Mouse (Mus musculus) fibroblast of lung, adult 2 months (primary cell): ENCODE results near the gene Taar7f.
"Not testable (repeated sequence)": the region's sequence is repeated elsewhere in the genome, so short reads cannot be mapped to it uniquely, and the experiment has no call there.

Experiments used
- DNase-seq: peaks from one replicate; pipeline ENCODE4 v3.0.0-alpha.2; 2011; ENCODE audit warnings: low read depth

The Taar7f gene

DNA sequence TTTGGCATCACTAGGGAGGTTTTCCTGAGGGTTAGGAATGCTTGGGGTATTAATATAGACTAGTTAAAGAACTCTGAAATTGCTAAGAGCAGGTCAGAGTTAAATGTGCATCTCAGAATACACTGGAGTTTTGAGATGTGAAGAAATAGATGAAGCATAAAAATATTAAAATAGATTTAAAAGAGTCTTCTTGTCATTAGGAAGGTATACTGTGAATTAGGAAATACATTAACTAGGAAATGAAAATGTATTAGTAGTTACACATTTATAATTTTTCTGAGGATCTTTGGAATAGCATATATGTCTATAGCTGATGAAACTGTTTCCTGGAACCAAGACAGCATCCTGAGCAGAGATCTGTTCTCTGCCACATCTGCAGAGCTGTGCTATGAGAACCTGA, at the start of gene Taar7f:
Gene Taar7f (plus strand): TSS at position 301 of the 400 bp plus-strand sequence.
- DNase-seq = no peak

- DNase-seq = no peak
These were observed 49.7 kb upstream of the Taar7f start, which contains the start of gene Taar7b for GRCm38 (mm10) chr10:23999639-24000038. Taar7b (plus strand) TSS chr10:23999939.

DNA sequence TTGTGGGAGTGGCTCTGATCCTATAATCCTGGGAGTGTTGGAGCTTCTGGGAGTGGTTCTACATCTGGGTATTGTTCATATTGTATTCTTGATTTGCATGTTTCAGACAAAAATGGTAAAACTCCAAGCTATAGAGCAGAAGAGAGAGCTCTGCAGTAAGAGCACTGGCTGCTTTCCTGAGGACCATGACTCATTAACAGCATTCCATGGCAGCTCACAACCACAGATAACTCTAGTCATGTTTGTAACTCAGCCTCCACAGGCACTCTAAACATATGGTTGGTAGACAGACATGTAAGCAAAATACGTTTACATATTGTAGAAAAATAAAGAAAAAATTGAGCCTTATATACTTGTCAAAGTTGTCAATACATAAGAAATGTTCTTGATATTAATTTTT, 42.9 kb upstream of the Taar7f start:
- DNase-seq = no peak

GRCm38 (mm10) chr10:24007034-24007433, 42.3 kb upstream of the Taar7f start:
- DNase-seq = no peak

DNA sequence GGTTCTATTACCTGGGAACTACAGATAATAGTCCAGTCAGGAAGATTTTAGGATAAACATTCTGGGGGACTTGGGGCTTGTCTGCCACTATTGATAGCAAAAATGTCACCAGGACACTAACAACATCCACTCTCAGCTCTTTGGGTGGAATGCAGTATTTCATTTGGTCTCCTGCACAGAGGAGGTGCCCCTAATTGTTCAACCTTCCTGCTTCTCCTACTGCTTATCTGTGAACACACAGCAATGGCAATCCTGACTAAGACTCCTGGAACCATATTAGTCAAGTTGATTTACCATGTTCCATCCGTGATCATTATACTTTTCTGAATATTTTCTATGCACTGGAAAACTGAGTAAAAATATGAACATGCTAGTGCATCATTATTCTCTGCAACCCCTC, 41.2 kb upstream of the Taar7f start:
- DNase-seq = no peak

- DNase-seq = no peak
These were observed 22.4 kb upstream of the Taar7f start, which contains the start of gene Taar7d for GRCm38 (mm10) chr10:24026922-24027321. Taar7d (plus strand) TSS chr10:24027222.

DNA sequence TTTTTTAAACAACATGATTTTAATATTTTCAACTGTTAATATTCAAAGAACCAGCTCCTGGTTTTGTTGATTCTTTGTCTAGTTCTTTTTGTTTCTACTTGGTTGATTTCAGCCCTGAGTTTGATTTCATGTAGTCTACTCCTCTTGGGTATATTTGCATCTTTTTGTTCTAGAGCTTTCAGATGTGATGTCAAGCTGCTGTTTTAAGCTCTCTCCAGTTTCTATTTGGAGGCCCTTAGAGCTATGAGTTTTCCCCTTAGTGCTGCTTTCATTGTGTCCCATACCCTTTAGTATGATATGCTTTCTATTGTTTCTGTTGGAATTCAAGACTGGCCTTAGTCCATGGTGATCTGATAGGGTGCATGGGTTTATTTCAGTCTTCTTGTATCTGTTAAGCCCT, 18.0 kb upstream of the Taar7f start:
- no peak for DNase-seq

DNA sequence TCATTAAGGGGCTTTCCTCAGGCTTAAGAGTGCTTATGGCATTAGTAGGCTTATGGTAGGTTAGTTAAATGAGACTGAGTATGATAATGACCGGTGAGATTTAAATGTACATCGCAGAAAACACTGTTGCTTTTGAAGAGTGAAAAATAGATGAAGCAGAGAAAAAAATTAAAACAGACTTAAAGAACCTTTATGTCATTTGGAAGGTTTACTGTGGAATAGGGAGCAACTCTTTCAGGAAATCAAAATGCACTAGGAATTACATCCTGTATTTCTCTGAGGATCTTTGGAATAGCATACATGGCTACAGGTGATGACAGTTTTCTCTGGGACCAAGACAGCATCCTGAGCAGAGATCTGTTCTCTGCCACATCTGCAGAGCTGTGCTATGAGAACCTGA, 12.0 kb upstream of the Taar7f start, which contains the start of gene Taar7e:
Gene Taar7e (plus strand): TSS at position 301 of the 400 bp plus-strand sequence.
- DNase-seq = no peak

DNA sequence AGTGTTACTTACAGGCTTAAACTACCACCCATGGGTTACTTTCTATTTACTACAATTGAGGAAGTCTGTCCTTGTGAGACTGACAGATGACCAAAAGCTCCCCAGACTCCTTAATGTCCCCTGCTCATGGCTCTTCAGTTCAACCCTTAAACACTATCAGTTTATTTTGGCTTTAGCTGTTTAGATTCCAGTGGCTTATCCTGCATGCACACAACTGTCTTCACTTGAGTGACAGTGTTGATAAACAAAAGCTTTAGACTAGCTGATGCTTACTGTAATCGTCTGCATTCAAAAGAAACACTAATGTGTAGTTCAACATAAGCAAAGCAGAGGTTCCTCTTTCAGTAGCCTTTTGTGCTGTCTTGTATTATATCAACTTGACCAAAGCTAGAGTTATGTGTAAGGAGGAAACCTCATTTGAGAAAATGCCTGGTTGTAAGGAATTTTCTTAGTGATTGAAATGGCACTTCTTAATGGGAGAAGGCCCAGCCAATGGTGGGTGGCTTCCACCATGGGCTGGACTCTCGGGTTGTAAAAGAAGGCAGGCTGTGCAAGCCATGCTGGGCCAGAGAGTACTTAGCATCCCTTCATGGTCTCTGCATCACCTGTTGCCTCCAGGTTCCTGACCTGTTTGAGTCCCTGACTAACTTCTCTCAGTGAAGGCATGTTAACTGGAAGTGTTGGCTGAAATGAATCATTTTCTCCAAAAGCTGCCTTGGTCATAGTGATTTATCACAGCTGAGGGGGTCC, 9.0 kb upstream of the Taar7f start:
- no peak for DNase-seq

DNA sequence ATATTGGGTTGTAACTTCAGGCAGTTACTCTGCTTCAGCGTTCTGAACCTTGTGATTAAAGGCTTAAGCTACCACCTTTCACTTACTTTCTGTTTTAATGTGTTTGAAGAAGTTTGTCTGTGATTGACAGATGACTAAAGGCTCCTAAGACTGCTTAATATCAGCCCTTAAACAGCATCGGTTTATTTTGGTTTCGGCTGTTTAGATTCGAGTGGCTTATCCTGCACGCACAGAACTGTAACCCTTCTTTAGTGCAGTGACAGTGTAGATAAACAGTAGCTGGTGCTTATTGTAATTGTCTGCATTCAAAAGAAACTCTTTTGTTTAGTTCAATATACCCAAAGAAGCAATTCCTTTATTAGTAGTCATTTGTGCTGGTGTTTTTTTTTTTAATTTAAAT, 2.7 kb downstream of the Taar7f start:
- no peak for DNase-seq

- no peak for DNase-seq
These were observed 9.7 kb downstream of the Taar7f start for GRCm38 (mm10) chr10:24058986-24059385.

DNA sequence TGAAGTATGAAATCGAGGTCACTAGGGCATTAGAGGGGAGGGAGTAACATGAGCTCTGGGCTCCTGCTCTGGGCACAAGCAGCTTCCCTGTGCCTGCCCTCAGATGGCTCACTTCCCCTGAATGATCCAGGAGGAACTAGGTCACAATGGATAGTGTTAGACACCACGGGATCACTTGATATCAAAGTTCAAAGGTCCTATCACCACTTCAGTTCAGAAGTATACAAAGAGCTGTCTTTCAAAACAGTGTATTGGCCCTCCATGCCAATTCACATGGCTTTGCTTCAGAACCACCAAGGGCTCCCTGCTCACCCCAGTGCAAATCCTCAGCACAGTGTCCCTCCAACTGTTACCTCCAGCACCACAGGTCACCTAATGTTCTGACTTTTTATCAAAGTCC, 25.4 kb downstream of the Taar7f start:
- not testable (repeated sequence) for DNase-seq

GRCm38 (mm10) chr10:24076200-24076599, 26.9 kb downstream of the Taar7f start, which contains the start of gene Taar8a:
Taar8a (plus strand) TSS chr10:24076500.
- DNase-seq = not testable (repeated sequence)

DNA sequence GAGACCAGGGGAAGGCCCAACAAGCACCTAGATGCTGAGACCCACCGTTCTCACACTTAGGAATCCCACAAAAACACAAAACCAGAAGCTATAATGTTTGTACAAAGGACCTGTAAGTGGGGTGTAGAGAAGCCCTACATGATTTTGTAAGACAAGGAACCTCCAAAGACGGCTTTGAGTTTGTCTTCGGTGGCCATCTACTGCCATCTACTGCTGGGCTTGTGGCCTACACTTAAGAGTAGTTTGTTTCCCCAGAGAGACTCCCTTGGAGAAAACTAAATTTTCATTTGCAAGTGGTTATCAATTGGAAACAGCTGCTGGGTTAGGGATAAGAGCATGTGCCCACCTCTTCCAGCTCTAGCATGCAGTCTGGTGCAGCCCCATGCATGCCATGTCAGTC, 30.9 kb downstream of the Taar7f start:
- DNase-seq = peak; percentile 16

- DNase-seq = no peak
These were observed 36.6 kb downstream of the Taar7f start for GRCm38 (mm10) chr10:24085936-24086335.

DNA sequence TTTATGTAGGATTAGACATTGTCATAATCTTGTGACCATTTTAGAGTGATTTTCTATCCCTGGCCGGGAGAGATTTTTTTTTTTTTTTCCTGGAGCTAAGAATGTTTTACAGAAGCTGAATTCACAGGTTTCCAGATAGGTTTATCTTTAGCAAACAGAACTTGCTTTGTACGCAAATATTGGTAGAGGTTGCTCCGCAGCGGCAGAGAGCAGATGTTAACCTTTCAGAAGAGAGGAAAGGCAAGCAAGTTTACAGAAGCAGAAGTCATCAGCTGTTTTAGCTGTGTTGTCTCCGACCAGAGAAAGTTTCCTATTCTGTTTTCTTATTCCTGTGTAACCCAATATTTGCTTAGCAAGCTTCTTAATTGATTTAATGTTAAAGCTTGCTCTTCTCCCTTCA, 37.2 kb downstream of the Taar7f start:
- no peak for DNase-seq

GRCm38 (mm10) chr10:24087168-24087567, 37.9 kb downstream of the Taar7f start:
- no peak for DNase-seq

GRCm38 (mm10) chr10:24092194-24092593, 42.9 kb downstream of the Taar7f start, which contains the start of gene Taar8b:
Taar8b (minus strand) TSS chr10:24092294.
- DNase-seq = no peak

GRCm38 (mm10) chr10:24097010-24097409, 47.7 kb downstream of the Taar7f start:
- not testable (repeated sequence) for DNase-seq
